Mouse (Mus musculus): ENCODE results near the gene Selplg. TPM values are rescaled to one million over a fixed set of nuclear protein-coding genes. Genes with fewer than 3 reads are reported as not detected.

The Selplg gene
- polyA plus RNA-seq, 1 experiment from 2014 or later = 0.51 TPM

Other genes starting within 250 kb of the Selplg start
- 1.4 and 1.8 TPM in 2 replicates for gene Cmklr1, start 182.2 kb downstream of the Selplg start, polyA plus RNA-seq (2016; fragmentation: Nextera tagmentation; extraction: Ambion mirVana)
- gene 1700069L16Rik, start 107.9 kb downstream of the Selplg start, polyA plus RNA-seq (2016; fragmentation: Nextera tagmentation; extraction: Ambion mirVana) = not detected in 2 replicates
- 6.1 and 6.9 TPM in 2 replicates for gene Ficd, start 96.8 kb downstream of the Selplg start, polyA plus RNA-seq (2016; fragmentation: Nextera tagmentation; extraction: Ambion mirVana)
- gene Sart3, start 60.1 kb downstream of the Selplg start, polyA plus RNA-seq (2016; fragmentation: Nextera tagmentation; extraction: Ambion mirVana) = 44.4 and 50.1 TPM in 2 replicates
- gene Iscu, start 59.9 kb downstream of the Selplg start, polyA plus RNA-seq (2016; fragmentation: Nextera tagmentation; extraction: Ambion mirVana) = 111 and 112 TPM in 2 replicates
- gene Tmem119, start 32.1 kb downstream of the Selplg start, polyA plus RNA-seq (2016; fragmentation: Nextera tagmentation; extraction: Ambion mirVana) = 13.0 and 13.4 TPM in 2 replicates
- 137 and 141 TPM in 2 replicates for gene Coro1c, start 76.1 kb upstream of the Selplg start, polyA plus RNA-seq (2016; fragmentation: Nextera tagmentation; extraction: Ambion mirVana)
- 19.0 and 21.4 TPM in 2 replicates for gene Ssh1, start 161.2 kb upstream of the Selplg start, polyA plus RNA-seq (2016; fragmentation: Nextera tagmentation; extraction: Ambion mirVana)
- not detected in 2 replicates for gene Dao, start 171.1 kb upstream of the Selplg start, polyA plus RNA-seq (2016; fragmentation: Nextera tagmentation; extraction: Ambion mirVana)
- 9.0 and 10.5 TPM in 2 replicates for gene Usp30, start 232.8 kb upstream of the Selplg start, polyA plus RNA-seq (2016; fragmentation: Nextera tagmentation; extraction: Ambion mirVana)